Mouse (Mus musculus): ENCODE results near the gene Slfn3. TPM values are rescaled to one million over a fixed set of nuclear protein-coding genes. Genes with fewer than 3 reads are reported as not detected.
"Not testable (repeated sequence)": the region's sequence is repeated elsewhere in the genome, so short reads cannot be mapped to it uniquely, and the experiment has no call there.

Slfn3 gene
- total RNA-seq, 1 experiment, result 3.3 TPM

DNA sequence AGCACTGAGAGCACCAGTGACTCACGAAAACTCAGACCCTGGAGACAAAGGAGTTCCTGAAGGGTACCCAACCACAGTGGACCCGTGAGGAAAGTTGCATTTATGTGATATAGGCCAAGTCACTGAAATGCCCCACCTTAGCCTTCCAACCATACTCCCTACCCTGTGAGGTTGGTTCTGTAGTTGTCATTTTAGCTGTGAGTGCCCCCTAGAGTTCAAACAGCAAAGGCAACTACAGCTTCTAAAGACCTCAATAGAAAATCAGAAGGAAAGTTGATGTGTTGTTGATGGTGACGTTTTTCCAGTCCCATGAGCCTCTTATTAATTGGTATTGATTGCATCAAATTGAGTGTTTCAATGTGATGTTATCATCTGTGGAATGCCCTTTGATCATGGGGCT is 39.8 kb downstream of the Slfn3 start:
- no peak overlapping the region for H3K4me3 ChIP-seq (ENCODE audit: insufficient read depth in 1 of 2, low read depth in 1 of 2, low read length in 2 of 2, poor library complexity in 1 of 2, severe bottlenecking in 1 of 2)
- DNase-seq (ENCODE audit: low read depth, low spot score), result no peak
- no peaks in the 10 kb centered on the region for H3K4me1 ChIP-seq (ENCODE audit: control insufficient read depth in 2 of 2, insufficient read depth in 2 of 2, low read length in 2 of 2, poor library complexity in 1 of 2)
- H3K36me3 ChIP-seq (ENCODE audit: control insufficient read depth, insufficient read depth, low read length, poor library complexity, severe bottlenecking), result no peaks in the 10 kb centered on the region
- no peaks in the 10 kb centered on the region for H3K9me3 ChIP-seq (ENCODE audit: control insufficient read depth, insufficient read depth, low read depth, low read length)
- no peak overlapping the region for H3K27ac ChIP-seq (ENCODE audit: insufficient read depth, low read depth, low read length, poor library complexity, severe bottlenecking)
- in situ Hi-C loops (cut with MboI; ENCODE audit: low sequenced_read_pairs in 2 of 2, unreplicated experiment in 2 of 2), result no loop called here
- no peak overlapping the region for H3K9ac ChIP-seq (ENCODE audit: insufficient read depth, low read depth, low read length, poor library complexity, severe bottlenecking)
- TF ChIP-seq ZNF384 (IDR thresholded peaks at IDR 0.05; ENCODE audit: low read depth, low read length) (no peak), CHD2 (IDR thresholded peaks at IDR 0.05; ENCODE audit: low read depth, low read length) (no peak), MAFK (IDR thresholded peaks at IDR 0.05; ENCODE audit: insufficient read depth, low read depth, low read length) (no peak), ZC3H11A (IDR thresholded peaks at IDR 0.05; ENCODE audit: borderline replicate concordance, low read depth, low read length) (no peak), HCFC1 (IDR thresholded peaks at IDR 0.05; ENCODE audit: borderline replicate concordance, insufficient read depth, low read length) (no peak)

DNA sequence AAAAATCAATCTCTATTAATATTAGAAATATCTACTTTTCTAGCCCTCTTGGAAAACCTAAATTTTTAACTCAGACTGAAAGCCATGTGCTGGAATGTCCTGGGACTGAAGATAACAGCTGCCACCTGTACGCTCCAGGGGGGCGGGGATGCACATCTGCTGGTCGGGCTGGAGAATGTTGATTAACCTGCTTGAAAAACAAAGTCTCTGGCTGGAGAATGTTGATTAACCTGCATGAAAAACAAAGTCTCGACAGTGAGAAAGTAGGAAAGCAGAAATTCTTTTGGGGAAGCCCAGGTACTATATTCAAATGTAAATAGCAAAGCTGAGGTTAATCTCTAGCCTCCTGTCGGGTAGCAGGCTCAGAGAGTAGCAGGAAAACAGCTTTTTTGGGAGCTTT is 42.5 kb downstream of the Slfn3 start:
- H3K4me1 ChIP-seq (ENCODE audit: control insufficient read depth in 2 of 2, insufficient read depth in 2 of 2, low read length in 2 of 2, poor library complexity in 1 of 2); H3K36me3 ChIP-seq (ENCODE audit: control insufficient read depth, insufficient read depth, low read length, poor library complexity, severe bottlenecking); H3K9ac ChIP-seq (ENCODE audit: insufficient read depth, low read depth, low read length, poor library complexity, severe bottlenecking); H3K4me3 ChIP-seq (ENCODE audit: insufficient read depth in 1 of 2, low read depth in 1 of 2, low read length in 2 of 2, poor library complexity in 1 of 2, severe bottlenecking in 1 of 2); in situ Hi-C loops (cut with MboI; ENCODE audit: low sequenced_read_pairs in 2 of 2, unreplicated experiment in 2 of 2); H3K9me3 ChIP-seq (ENCODE audit: control insufficient read depth, insufficient read depth, low read depth, low read length); H3K27ac ChIP-seq (ENCODE audit: insufficient read depth, low read depth, low read length, poor library complexity, severe bottlenecking): not testable (repeated sequence)
- peak; percentile 40 for DNase-seq (ENCODE audit: low read depth, low spot score)

- peak overlapping the region in 1 of 2 experiments; percentile 39; a peak in 1 of 4 replicates for H3K4me3 ChIP-seq (ENCODE audit: insufficient read depth in 1 of 2, low read depth in 1 of 2, low read length in 2 of 2, poor library complexity in 1 of 2, severe bottlenecking in 1 of 2)
- in situ Hi-C loops (cut with MboI; ENCODE audit: low sequenced_read_pairs in 2 of 2, unreplicated experiment in 2 of 2); DNase-seq (ENCODE audit: low read depth, low spot score); H3K27ac ChIP-seq (ENCODE audit: insufficient read depth, low read depth, low read length, poor library complexity, severe bottlenecking); H3K9ac ChIP-seq (ENCODE audit: insufficient read depth, low read depth, low read length, poor library complexity, severe bottlenecking); H3K36me3 ChIP-seq (ENCODE audit: control insufficient read depth, insufficient read depth, low read length, poor library complexity, severe bottlenecking); H3K4me1 ChIP-seq (ENCODE audit: control insufficient read depth in 2 of 2, insufficient read depth in 2 of 2, low read length in 2 of 2, poor library complexity in 1 of 2); H3K9me3 ChIP-seq (ENCODE audit: control insufficient read depth, insufficient read depth, low read depth, low read length): not testable (repeated sequence)
Observed at GRCm38 (mm10) chr11:83237390-83237789, 46.3 kb downstream of the Slfn3 start.

GRCm38 (mm10) chr11:83238389-83238788 is 47.3 kb downstream of the Slfn3 start:
- no peak overlapping the region for H3K27ac ChIP-seq (ENCODE audit: insufficient read depth, low read depth, low read length, poor library complexity, severe bottlenecking)
- no peaks in the 10 kb centered on the region for H3K9me3 ChIP-seq (ENCODE audit: control insufficient read depth, insufficient read depth, low read depth, low read length)
- H3K36me3 ChIP-seq (ENCODE audit: control insufficient read depth, insufficient read depth, low read length, poor library complexity, severe bottlenecking), result no peaks in the 10 kb centered on the region
- H3K4me3 ChIP-seq (ENCODE audit: insufficient read depth in 1 of 2, low read depth in 1 of 2, low read length in 2 of 2, poor library complexity in 1 of 2, severe bottlenecking in 1 of 2), result no peak overlapping the region
- in situ Hi-C loops (cut with MboI; ENCODE audit: low sequenced_read_pairs in 2 of 2, unreplicated experiment in 2 of 2), result no loop called here
- DNase-seq (ENCODE audit: low read depth, low spot score), result no peak
- no peak overlapping the region for H3K9ac ChIP-seq (ENCODE audit: insufficient read depth, low read depth, low read length, poor library complexity, severe bottlenecking)
- peaks cover 0 to 6% of the 10 kb centered on the region in 2 experiments; a peak in 1 of 4 replicates for H3K4me1 ChIP-seq (ENCODE audit: control insufficient read depth in 2 of 2, insufficient read depth in 2 of 2, low read length in 2 of 2, poor library complexity in 1 of 2)
- TF ChIP-seq MAFK (IDR thresholded peaks at IDR 0.05; ENCODE audit: insufficient read depth, low read depth, low read length) (no peak), CHD2 (IDR thresholded peaks at IDR 0.05; ENCODE audit: low read depth, low read length) (no peak), ZC3H11A (IDR thresholded peaks at IDR 0.05; ENCODE audit: borderline replicate concordance, low read depth, low read length) (no peak), HCFC1 (IDR thresholded peaks at IDR 0.05; ENCODE audit: borderline replicate concordance, insufficient read depth, low read length) (no peak), ZNF384 (IDR thresholded peaks at IDR 0.05; ENCODE audit: low read depth, low read length) (no peak)

GRCm38 (mm10) chr11:83239811-83240210 is 48.7 kb downstream of the Slfn3 start:
- no peak overlapping the region; the same call in 1 of the 2 replicates for H3K27ac ChIP-seq (ENCODE audit: insufficient read depth, low read depth, low read length, poor library complexity, severe bottlenecking)
- H3K9ac ChIP-seq (ENCODE audit: insufficient read depth, low read depth, low read length, poor library complexity, severe bottlenecking), result no peak overlapping the region
- H3K9me3 ChIP-seq (ENCODE audit: control insufficient read depth, insufficient read depth, low read depth, low read length), result no peaks in the 10 kb centered on the region
- no peak overlapping the region for H3K4me3 ChIP-seq (ENCODE audit: insufficient read depth in 1 of 2, low read depth in 1 of 2, low read length in 2 of 2, poor library complexity in 1 of 2, severe bottlenecking in 1 of 2)
- peak; percentile 75 for DNase-seq (ENCODE audit: low read depth, low spot score)
- TF ChIP-seq CHD2 (IDR thresholded peaks at IDR 0.05; ENCODE audit: low read depth, low read length) (no peak), HCFC1 (IDR thresholded peaks at IDR 0.05; ENCODE audit: borderline replicate concordance, insufficient read depth, low read length) (no peak), MAFK (IDR thresholded peaks at IDR 0.05; ENCODE audit: insufficient read depth, low read depth, low read length) (no peak), ZC3H11A (IDR thresholded peaks at IDR 0.05; ENCODE audit: borderline replicate concordance, low read depth, low read length) (no peak), ZNF384 (IDR thresholded peaks at IDR 0.05; ENCODE audit: low read depth, low read length) (no peak)
- H3K36me3 ChIP-seq (ENCODE audit: control insufficient read depth, insufficient read depth, low read length, poor library complexity, severe bottlenecking), result no peaks in the 10 kb centered on the region
- in situ Hi-C loops (cut with MboI; ENCODE audit: low sequenced_read_pairs in 2 of 2, unreplicated experiment in 2 of 2), result no loop called here
- peaks cover 0 to 6% of the 10 kb centered on the region in 2 experiments; a peak in 1 of 4 replicates for H3K4me1 ChIP-seq (ENCODE audit: control insufficient read depth in 2 of 2, insufficient read depth in 2 of 2, low read length in 2 of 2, poor library complexity in 1 of 2)

DNA sequence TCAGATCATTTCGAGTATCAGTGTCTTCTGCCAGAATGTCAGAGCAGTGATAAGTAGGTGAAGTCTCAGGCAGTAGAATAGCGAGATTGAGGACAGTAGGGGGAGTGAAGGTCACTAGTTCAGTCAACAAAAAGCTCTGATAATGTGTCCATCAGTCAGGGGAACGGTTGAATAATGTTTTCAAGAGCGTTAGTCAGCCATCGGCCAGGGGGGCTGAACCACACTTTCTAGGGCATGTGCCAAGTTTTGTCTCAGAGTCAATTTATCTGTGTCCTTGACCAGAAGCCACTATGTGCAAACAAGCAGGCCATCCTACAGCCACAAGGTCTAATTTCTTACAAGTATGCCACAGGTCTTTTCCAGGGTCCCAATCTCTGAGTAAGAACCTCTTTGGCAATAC is 66.1 kb downstream of the Slfn3 start:
- H3K4me3 ChIP-seq (ENCODE audit: insufficient read depth in 1 of 2, low read depth in 1 of 2, low read length in 2 of 2, poor library complexity in 1 of 2, severe bottlenecking in 1 of 2); H3K9ac ChIP-seq (ENCODE audit: insufficient read depth, low read depth, low read length, poor library complexity, severe bottlenecking); H3K27ac ChIP-seq (ENCODE audit: insufficient read depth, low read depth, low read length, poor library complexity, severe bottlenecking); H3K36me3 ChIP-seq (ENCODE audit: control insufficient read depth, insufficient read depth, low read length, poor library complexity, severe bottlenecking); H3K4me1 ChIP-seq (ENCODE audit: control insufficient read depth in 2 of 2, insufficient read depth in 2 of 2, low read length in 2 of 2, poor library complexity in 1 of 2); H3K9me3 ChIP-seq (ENCODE audit: control insufficient read depth, insufficient read depth, low read depth, low read length); in situ Hi-C loops (cut with MboI; ENCODE audit: low sequenced_read_pairs in 2 of 2, unreplicated experiment in 2 of 2); DNase-seq (ENCODE audit: low read depth, low spot score): not testable (repeated sequence)

Data from ES-E14 (cell line).